Mouse (Mus musculus): Measurements from ENCODE around the gene Ice2. TPM values are rescaled to one million over a fixed set of nuclear protein-coding genes. Genes with fewer than 3 reads are reported as not detected.

Ice2 gene
- total RNA-seq, 2 experiments from 2014 or later: 10.1 to 11.6 TPM

GRCm38 (mm10) chr9:69467310-69467939 lies 69.7 kb downstream of the Ice2 start:
- intact Hi-C loops (cut with DNase I): no loop called here
- Histone ChIP-seq H3K4me3 (no peak overlapping the region), H3K27ac (no peak overlapping the region)
- DNase-seq (ENCODE audit: extremely low spot score in 1 of 2, low spot score in 2 of 2): no peak
- no peak for TF ChIP-seq CTCF (IDR thresholded peaks at IDR 0.05)

- intact Hi-C loops (cut with DNase I): no loop called here
- no peak for DNase-seq (ENCODE audit: extremely low spot score in 1 of 2, low spot score in 2 of 2)
- no peak for TF ChIP-seq CTCF (IDR thresholded peaks at IDR 0.05)
- H3K4me3 ChIP-seq: no peak overlapping the region
- H3K27ac ChIP-seq: no peak overlapping the region
These were observed 71.3 kb downstream of the Ice2 start for GRCm38 (mm10) chr9:69468991-69469390.

GRCm38 (mm10) chr9:69470362-69470761 lies 72.7 kb downstream of the Ice2 start:
- no peak overlapping the region for H3K27ac ChIP-seq
- no peak for TF ChIP-seq CTCF (IDR thresholded peaks at IDR 0.05)
- H3K4me3 ChIP-seq: no peak overlapping the region
- intact Hi-C loops (cut with DNase I): no loop called here
- no peak for DNase-seq (ENCODE audit: extremely low spot score in 1 of 2, low spot score in 2 of 2)

GRCm38 (mm10) chr9:69470921-69471320 lies 73.2 kb downstream of the Ice2 start:
- TF ChIP-seq CTCF (IDR thresholded peaks at IDR 0.05): no peak
- H3K4me3 ChIP-seq: no peak overlapping the region
- intact Hi-C loops (cut with DNase I): no loop called here
- no peak overlapping the region for H3K27ac ChIP-seq
- DNase-seq (ENCODE audit: extremely low spot score in 1 of 2, low spot score in 2 of 2): no peak

- intact Hi-C loops (cut with DNase I): no loop called here
- TF ChIP-seq CTCF (IDR thresholded peaks at IDR 0.05): no peak
- Histone ChIP-seq H3K4me3 (no peak overlapping the region), H3K27ac (no peak overlapping the region)
- DNase-seq (ENCODE audit: extremely low spot score in 1 of 2, low spot score in 2 of 2): no peak
These were observed 75.0 kb downstream of the Ice2 start for GRCm38 (mm10) chr9:69472724-69473123.

GRCm38 (mm10) chr9:69475873-69476272 lies 78.2 kb downstream of the Ice2 start:
- intact Hi-C loops (cut with DNase I): loop anchor here (5.0 kb wide), 1 partner anchor 34 kb away; no protein-coding TSS in a partner anchor
- DNase-seq (ENCODE audit: extremely low spot score in 1 of 2, low spot score in 2 of 2): no peak
- no peak overlapping the region for H3K4me3 ChIP-seq
- H3K27ac ChIP-seq: no peak overlapping the region
- TF ChIP-seq CTCF (IDR thresholded peaks at IDR 0.05): no peak

- intact Hi-C loops (cut with DNase I): loop anchor here (5.0 kb wide), 1 partner anchor 35 kb away; no protein-coding TSS in a partner anchor
- no peak overlapping the region for H3K4me3 ChIP-seq
- no peak for TF ChIP-seq CTCF (IDR thresholded peaks at IDR 0.05)
These were observed 79.6 kb downstream of the Ice2 start for GRCm38 (mm10) chr9:69477195-69477823.

GRCm38 (mm10) chr9:69477824-69478222 lies 80.1 kb downstream of the Ice2 start:
- Histone ChIP-seq H3K27ac (no peak overlapping the region), H3K4me3 (no peak overlapping the region)
- TF ChIP-seq CTCF (IDR thresholded peaks at IDR 0.05): no peak
- DNase-seq (ENCODE audit: extremely low spot score in 1 of 2, low spot score in 2 of 2): no peak
- intact Hi-C loops (cut with DNase I): loop anchor here (5.0 kb wide), 1 partner anchor 36 kb away; no protein-coding TSS in a partner anchor

More at GRCm38 (mm10) chr9:69477195-69477823, 79.6 kb downstream of the Ice2 start:
- no peak overlapping the region for H3K27ac ChIP-seq
- no peak for DNase-seq (ENCODE audit: extremely low spot score in 1 of 2, low spot score in 2 of 2)

GRCm38 (mm10) chr9:69480344-69480743 lies 82.6 kb downstream of the Ice2 start:
- H3K4me3 ChIP-seq: no peak overlapping the region
- TF ChIP-seq CTCF (IDR thresholded peaks at IDR 0.05): peak; percentile 89
- intact Hi-C loops (cut with DNase I): loop anchor here (2.0 to 5.0 kb wide), 2 partner anchors 124 to 1463 kb away; no protein-coding TSS in a partner anchor
- H3K27ac ChIP-seq: no peak overlapping the region
- DNase-seq (ENCODE audit: extremely low spot score in 1 of 2, low spot score in 2 of 2): peak; percentile 77 to 80

Small RNAs within 50 kb of the gene (microRNA-seq; reads per million reads assigned to microRNA genes)
- gene Mir3109: 0 to 0.48 reads per million in 2 experiments

Other genes starting within 250 kb of the Ice2 start
- 10 to 100 TPM; 13.4 to 14.8 TPM for gene Anxa2, start 55.7 kb downstream of the Ice2 start, total RNA-seq (2021)